Mouse (Mus musculus) kidney, adult 2 months (tissue): ENCODE data around the gene Itgb8. TPM values are rescaled to one million over a fixed set of nuclear protein-coding genes. Genes with fewer than 3 reads are reported as not detected.

Source experiments
- DNase-seq: peaks from one replicate; pipeline ENCODE4 v3.0.0; 2021
- H3K27ac ChIP-seq: fragments of 200-500 bp; 2 replicates; pipeline ENCODE4 v1.5.1; 2012; ENCODE audit warnings: low read depth, low read length, control low read depth, inconsistent platforms; ENCODE audit not compliant: insufficient read depth
- H3K27me3 ChIP-seq: fragments of 200-500 bp; replicated peaks from 2 replicates; pipeline ENCODE4 v1.6.1; 2012; ENCODE audit warnings: mild to moderate bottlenecking, moderate library complexity, low read length, inconsistent platforms; ENCODE audit not compliant: control insufficient read depth, insufficient read depth
- H3K36me3 ChIP-seq: fragments of 200-500 bp; 2 replicates; pipeline ENCODE4 v1.6.1; 2012; ENCODE audit warnings: mild to moderate bottlenecking, moderate library complexity, low read length, inconsistent platforms; ENCODE audit not compliant: control insufficient read depth, insufficient read depth
- H3K4me1 ChIP-seq: fragments of 200-500 bp; 2 replicates; pipeline ENCODE4 v1.6.1; 2011; ENCODE audit warnings: low read length; ENCODE audit not compliant: control insufficient read depth, insufficient read depth
- H3K4me3 ChIP-seq: fragments of 200-500 bp; 2 replicates; pipeline ENCODE4 v1.5.1; 2011; ENCODE audit warnings: mild to moderate bottlenecking, low read depth, low read length, control low read depth; ENCODE audit not compliant: insufficient read depth
- CTCF ChIP-seq: fragments of 200-500 bp; conservative IDR thresholded peaks from 2 replicates; pipeline ENCODE4 v1.5.1; 2011; ENCODE audit warnings: low read depth, mild to moderate bottlenecking, control low read depth, low read length, moderate library complexity, mixed read lengths; ENCODE audit not compliant: insufficient read depth, insufficient read length
- POLR2A ChIP-seq: fragments of 200-500 bp; IDR thresholded peaks from one replicate; pipeline ENCODE4 v1.6.1; 2011; ENCODE audit warnings: low read depth, low read length, control low read depth
- WGBS: fragments of 180-500 bp; shearing (Covaris S2); methylation state at CpG from one replicate; pipeline ENCODE4 v1.1.7; 2018; 5-methylcytosine and 5-hydroxymethylcytosine counted together
- polyA plus RNA-seq: library from polyadenylated mRNA; depleted of rRNA; stranded (reverse); fragments of >200 nt; gene quantifications from 2 replicates; pipeline ENCODE4 v1.2.3, GENCODE M21; 2012

The Itgb8 gene
- polyA plus RNA-seq, 1 experiment = 16.5 TPM

- no peaks in the 10 kb centered on the region for H3K36me3 ChIP-seq
- no peak for TF ChIP-seq POLR2A
- no peak for TF ChIP-seq CTCF
- no peak for DNase-seq
- H3K27me3 ChIP-seq = no peaks in the 10 kb centered on the region
- peaks cover 9% of the 10 kb centered on the region for H3K4me1 ChIP-seq
- H3K27ac ChIP-seq = no peak overlapping the region
- H3K4me3 ChIP-seq = no peak overlapping the region
- WGBS = 86% methylated on average over 2 of the region's 2 CpGs
These were observed 29.1 kb downstream of the Itgb8 start for GRCm38 (mm10) chr12:119209384-119210072.

DNA sequence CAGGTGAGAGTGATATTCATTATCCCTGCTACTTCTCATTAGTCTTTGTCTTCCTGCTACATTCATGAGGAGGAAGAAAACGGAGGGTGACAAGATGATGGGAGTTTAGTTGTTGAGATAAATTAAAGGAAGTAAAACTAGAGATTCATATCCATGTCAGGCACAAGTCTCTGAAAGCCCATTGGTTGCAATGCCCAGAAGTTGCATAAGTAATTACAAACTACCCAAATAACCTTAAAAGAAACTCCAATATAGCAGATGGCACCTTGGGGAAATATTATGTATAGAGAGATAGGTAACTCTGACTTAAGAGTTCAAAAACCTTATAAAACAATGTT is 31.2 kb downstream of the Itgb8 start:
- no peak overlapping the region for H3K4me3 ChIP-seq
- no peak for DNase-seq
- WGBS = 63% methylated on average over 1 of the region's 1 CpGs
- H3K4me1 ChIP-seq = peaks cover 9% of the 10 kb centered on the region
- no peaks in the 10 kb centered on the region for H3K27me3 ChIP-seq
- no peak overlapping the region for H3K27ac ChIP-seq
- H3K36me3 ChIP-seq = no peaks in the 10 kb centered on the region
- no peak for TF ChIP-seq CTCF
- TF ChIP-seq POLR2A = no peak

GRCm38 (mm10) chr12:119206711-119207463 is 31.7 kb downstream of the Itgb8 start:
- H3K4me1 ChIP-seq = peaks cover 9% of the 10 kb centered on the region
- TF ChIP-seq CTCF = no peak
- no peak for TF ChIP-seq POLR2A
- WGBS = 56% methylated on average over 6 of the region's 6 CpGs
- no peaks in the 10 kb centered on the region for H3K27me3 ChIP-seq
- no peak overlapping the region for H3K27ac ChIP-seq
- peaks cover 3% of the 10 kb centered on the region; the same call in 1 of the 2 replicates for H3K36me3 ChIP-seq
- DNase-seq = no peak
- H3K4me3 ChIP-seq = no peak overlapping the region

DNA sequence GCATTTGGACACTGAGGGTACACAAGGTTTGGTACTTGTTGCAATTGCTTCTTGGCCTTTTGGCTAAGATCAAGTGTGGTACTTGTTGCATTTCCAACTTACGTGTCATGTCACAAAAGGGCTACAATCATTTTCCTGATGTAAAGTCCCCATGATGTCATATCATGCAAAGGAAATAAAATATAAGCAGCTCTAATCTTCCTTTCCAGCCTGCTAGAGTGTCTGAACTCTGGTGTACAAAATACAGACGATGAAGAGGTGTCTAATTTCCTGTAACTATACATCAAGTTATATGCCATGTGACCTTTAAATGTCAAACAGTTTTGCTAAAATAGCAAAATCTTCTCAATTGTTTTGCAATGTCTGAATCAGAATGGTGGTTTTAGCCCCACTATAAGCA is 34.2 kb downstream of the Itgb8 start:
- 56% methylated on average over 2 of the region's 2 CpGs for WGBS
- DNase-seq = no peak
- Histone ChIP-seq H3K4me3 (no peak overlapping the region), H3K36me3 (peaks cover 3% of the 10 kb centered on the region; the same call in 1 of the 2 replicates), H3K27me3 (no peaks in the 10 kb centered on the region), H3K27ac (no peak overlapping the region), H3K4me1 (no peaks in the 10 kb centered on the region; the same call in 1 of the 2 replicates)
- TF ChIP-seq POLR2A (no peak), CTCF (no peak)

DNA sequence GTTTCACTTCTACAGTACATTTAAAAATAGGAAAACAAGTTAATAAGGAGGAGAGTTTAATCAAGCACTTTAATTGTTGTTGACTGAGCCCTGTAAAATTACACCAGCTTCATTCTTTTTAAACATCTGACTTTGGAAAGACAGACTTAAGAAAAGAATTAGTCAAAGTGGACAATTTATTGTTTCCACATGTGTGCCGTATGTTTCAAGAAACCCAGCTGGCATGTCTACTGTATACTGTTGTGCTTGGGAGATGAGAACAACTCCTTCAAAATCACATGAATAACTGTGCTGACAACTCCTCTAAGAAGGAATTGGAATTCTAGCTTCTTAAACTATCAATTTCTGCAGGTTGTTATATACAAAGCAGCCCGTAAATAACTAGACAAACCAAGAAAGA is 35.8 kb downstream of the Itgb8 start:
- no peak for TF ChIP-seq CTCF
- TF ChIP-seq POLR2A = no peak
- no peak overlapping the region for H3K4me3 ChIP-seq
- WGBS = 84% methylated on average over 2 of the region's 2 CpGs
- H3K4me1 ChIP-seq = no peaks in the 10 kb centered on the region; the same call in 1 of the 2 replicates
- H3K27ac ChIP-seq = no peak overlapping the region
- H3K36me3 ChIP-seq = peaks cover 3% of the 10 kb centered on the region; the same call in 1 of the 2 replicates
- no peak for DNase-seq
- no peaks in the 10 kb centered on the region for H3K27me3 ChIP-seq

- Histone ChIP-seq H3K4me3 (no peak overlapping the region), H3K27me3 (no peaks in the 10 kb centered on the region), H3K27ac (no peak overlapping the region), H3K36me3 (no peaks in the 10 kb centered on the region; the same call in none of the 2 replicates), H3K4me1 (no peaks in the 10 kb centered on the region)
- TF ChIP-seq POLR2A (no peak), CTCF (no peak)
- DNase-seq = no peak
These were observed 43.5 kb downstream of the Itgb8 start for GRCm38 (mm10) chr12:119195145-119195544.

DNA sequence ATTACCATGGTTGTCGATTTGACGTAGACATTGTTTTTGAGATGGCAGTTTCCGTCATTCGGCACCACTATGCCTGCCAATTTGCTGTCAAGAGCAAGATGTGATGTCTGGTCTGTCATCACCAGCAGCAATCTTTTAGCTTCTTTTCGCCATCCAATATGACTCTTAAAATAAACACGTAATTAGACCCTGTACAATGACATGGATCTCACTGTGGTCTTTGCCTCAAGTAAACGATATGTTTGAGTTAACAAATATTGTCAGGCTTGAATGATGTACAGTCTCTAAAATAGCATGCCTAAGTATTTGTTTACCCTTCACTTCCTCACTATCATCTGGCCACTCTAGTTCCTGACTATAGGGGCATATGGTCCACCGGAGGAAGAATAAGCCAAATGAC is 48.8 kb downstream of the Itgb8 start:
- no peak for DNase-seq
- Histone ChIP-seq H3K4me1 (no peaks in the 10 kb centered on the region), H3K4me3 (no peak overlapping the region), H3K36me3 (no peaks in the 10 kb centered on the region; the same call in 1 of the 2 replicates), H3K27ac (no peak overlapping the region), H3K27me3 (no peaks in the 10 kb centered on the region; the same call in 1 of the 2 replicates)
- 91% methylated on average over 8 of the region's 8 CpGs for WGBS
- TF ChIP-seq POLR2A (no peak), CTCF (no peak)
